Mouse (Mus musculus) lung, embryonic 14.5 days (tissue): ENCODE measurements around the gene Vipr1. TPM values are rescaled to one million over a fixed set of nuclear protein-coding genes. Genes with fewer than 3 reads are reported as not detected.
A peak's percentile ranks its signal among the peaks of the same experiment; 100 is the strongest.

Experiments used
- ATAC-seq: fragments of 200-750 bp; cut with Nextera tagmentation; 2 replicates; pipeline ENCODE4 v1.8.0; 2017; ENCODE audit warnings: mild to moderate bottlenecking, moderate TSS enrichment, moderate library complexity; ENCODE audit not compliant: insufficient read depth
- DNase-seq: peaks from one replicate; pipeline ENCODE4 v3.0.0-alpha.2; 2015
- H3K27ac ChIP-seq: fragments of 300-500 bp; sonication (generic); 2 replicates; pipeline ENCODE4 v1.5.1; 2014; ENCODE audit warnings: low read depth, mild to moderate bottlenecking, moderate library complexity
- H3K27me3 ChIP-seq: fragments of 300-500 bp; sonication (generic); 2 replicates; pipeline ENCODE4 v1.6.1; 2014; ENCODE audit warnings: low read length, control low read depth; ENCODE audit not compliant: insufficient read depth
- H3K36me3 ChIP-seq: fragments of 300-500 bp; sonication (generic); 2 replicates; pipeline ENCODE4 v1.6.1; 2014; ENCODE audit warnings: control low read depth; ENCODE audit not compliant: insufficient read depth
- H3K4me1 ChIP-seq: fragments of 300-500 bp; sonication (generic); 2 replicates; pipeline ENCODE4 v1.6.1; 2014; ENCODE audit warnings: antibody characterized with exemption, control low read depth; ENCODE audit not compliant: insufficient read depth
- H3K4me2 ChIP-seq: fragments of 300-500 bp; sonication (generic); 2 replicates; pipeline ENCODE4 v1.6.1; 2014; ENCODE audit warnings: mild to moderate bottlenecking
- H3K4me3 ChIP-seq: fragments of 300-500 bp; sonication (generic); 2 replicates; pipeline ENCODE4 v1.5.1; 2014; ENCODE audit warnings: low read depth, low read length
- H3K9ac ChIP-seq: fragments of 300-500 bp; sonication (generic); 2 replicates; pipeline ENCODE4 v1.6.1; 2014
- H3K9me3 ChIP-seq: fragments of 300-500 bp; sonication (generic); 2 replicates; pipeline ENCODE4 v1.6.1; 2016; ENCODE audit warnings: low read depth, low read length, control low read depth
- CTCF ChIP-seq: IDR thresholded peaks from 2 replicates; pipeline ENCODE4 v1.5.1; 2016; ENCODE audit warnings: antibody characterized with exemption, low read depth
- WGBS: fragments of 180-500 bp; shearing (Covaris S2); extraction: QIAGEN DNeasy Blood & Tissue Kit; methylation state at CpG from one replicate; pipeline ENCODE4 v1.1.7; 2014; 5-methylcytosine and 5-hydroxymethylcytosine counted together
- polyA plus RNA-seq: library from polyadenylated mRNA; unstranded; fragments of >200 nt; fragmentation: Nextera tagmentation; extraction: Ambion mirVana; gene quantifications from 2 replicates; pipeline ENCODE4 v1.2.1, GENCODE M21; 2014

The Vipr1 gene
- polyA plus RNA-seq, 1 experiment from 2014 or later = 0.54 TPM

DNA sequence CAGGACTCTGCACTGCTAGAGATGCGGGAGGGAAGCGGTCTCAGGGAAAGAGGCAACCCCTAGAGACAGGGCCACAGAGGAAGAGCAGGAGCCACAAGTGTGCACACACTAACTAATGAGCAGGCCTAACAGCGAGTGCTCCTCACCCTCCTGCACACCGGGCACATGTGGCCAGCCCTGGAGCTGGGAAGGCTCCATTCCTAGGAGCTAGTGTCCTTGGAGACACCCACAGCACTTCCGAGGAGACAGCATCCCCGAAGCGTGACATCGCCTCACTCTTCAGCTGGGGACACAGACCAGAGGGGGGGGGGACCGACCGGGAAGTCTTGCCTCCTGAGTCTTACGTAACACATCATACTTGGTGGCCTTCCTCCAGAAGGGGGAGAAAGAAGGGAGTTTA lies 25.3 kb downstream of the Vipr1 start:
- Histone ChIP-seq H3K4me2 (no peak overlapping the region), H3K4me1 (peaks cover 8% of the 10 kb centered on the region), H3K4me3 (no peak overlapping the region), H3K27ac (no peak overlapping the region), H3K9me3 (no peaks in the 10 kb centered on the region), H3K36me3 (no peaks in the 10 kb centered on the region), H3K9ac (no peak overlapping the region), H3K27me3 (peaks cover 22% of the 10 kb centered on the region)
- TF ChIP-seq CTCF = no peak
- ATAC-seq (no peak), DNase-seq (no peak)
- WGBS = 67% methylated on average over 11 of the region's 11 CpGs

DNA sequence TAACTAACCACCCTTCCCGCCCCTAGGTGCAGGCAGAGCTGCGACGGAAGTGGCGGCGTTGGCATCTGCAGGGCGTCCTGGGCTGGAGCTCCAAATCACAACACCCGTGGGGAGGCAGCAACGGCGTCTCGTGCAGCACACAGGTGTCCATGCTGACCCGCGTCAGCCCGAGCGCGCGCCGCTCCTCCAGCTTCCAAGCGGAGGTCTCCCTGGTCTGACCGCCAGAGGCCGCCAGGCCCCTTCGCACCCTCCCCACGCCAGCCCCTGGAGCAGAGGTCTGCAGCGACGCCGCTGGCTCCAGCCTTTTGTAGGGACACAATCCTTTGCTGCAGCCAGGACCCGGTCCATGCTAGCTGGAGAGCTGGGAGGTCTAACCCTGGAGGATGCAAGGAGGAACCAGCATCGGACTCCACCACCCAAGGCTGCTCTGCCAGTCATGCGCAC lies 26.9 kb downstream of the Vipr1 start:
- peak overlapping the region; percentile 24 for H3K4me3 ChIP-seq
- WGBS = 1% methylated on average over 28 of the region's 28 CpGs
- peaks cover 8% of the 10 kb centered on the region for H3K4me1 ChIP-seq
- H3K9me3 ChIP-seq = no peaks in the 10 kb centered on the region
- H3K4me2 ChIP-seq = peak overlapping the region; percentile 58
- peaks cover 22% of the 10 kb centered on the region for H3K27me3 ChIP-seq
- peak; percentile 89 for TF ChIP-seq CTCF
- ATAC-seq (peak; percentile 78; the same call in 1 of the 2 replicates), DNase-seq (peak; percentile 86)
- no peaks in the 10 kb centered on the region for H3K36me3 ChIP-seq
- peak overlapping the region; percentile 46 for H3K9ac ChIP-seq
- no peak overlapping the region for H3K27ac ChIP-seq

DNA sequence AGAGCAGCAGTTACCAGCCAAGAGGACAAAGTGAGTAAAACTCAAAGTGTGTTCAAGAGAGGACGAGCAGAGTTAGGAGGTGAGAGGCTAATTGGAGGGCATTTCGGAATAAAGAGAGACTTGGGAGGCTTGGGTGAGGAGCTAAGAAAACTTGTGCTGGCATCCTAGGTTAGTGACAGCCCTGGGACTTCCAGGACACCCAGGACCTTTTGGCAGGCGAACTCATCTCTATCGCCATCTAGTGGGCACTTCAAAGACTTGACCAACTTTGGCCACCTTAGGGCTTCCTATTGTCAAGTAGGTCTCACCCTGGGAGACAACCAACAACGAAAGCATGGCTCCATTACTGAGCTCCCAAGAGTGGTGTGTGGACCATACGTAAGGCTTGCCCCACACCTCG lies 28.8 kb downstream of the Vipr1 start:
- Histone ChIP-seq H3K4me1 (peaks cover 8% of the 10 kb centered on the region), H3K27ac (no peak overlapping the region), H3K27me3 (peaks cover 22% of the 10 kb centered on the region), H3K9me3 (no peaks in the 10 kb centered on the region), H3K4me2 (no peak overlapping the region), H3K36me3 (no peaks in the 10 kb centered on the region), H3K4me3 (no peak overlapping the region), H3K9ac (no peak overlapping the region)
- DNase-seq (peak; percentile 85), ATAC-seq (0 out of 2 replicates have a peak, but pooled peaks have one; percentile 4)
- 35% methylated on average over 7 of the region's 7 CpGs for WGBS
- TF ChIP-seq CTCF = peak; percentile 73

DNA sequence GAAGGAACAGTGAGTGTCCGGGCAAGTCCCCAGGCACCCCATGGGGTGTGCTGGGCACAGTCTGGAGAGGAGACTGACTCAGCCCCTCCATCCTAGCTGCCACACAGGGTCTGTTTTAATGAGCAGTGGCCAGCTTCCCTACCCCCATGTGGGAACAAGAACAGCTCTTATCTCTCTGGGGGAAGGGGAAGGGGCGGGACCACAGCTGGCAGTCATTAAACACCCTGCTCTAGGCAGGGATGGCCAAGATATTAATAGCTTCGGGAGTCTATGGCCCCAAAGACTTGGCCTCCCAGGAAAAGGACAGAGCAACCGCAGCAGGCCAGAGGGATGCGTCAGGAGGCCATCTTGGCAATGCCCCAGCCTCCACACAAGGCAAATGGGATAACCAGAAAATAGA lies 29.8 kb downstream of the Vipr1 start:
- H3K36me3 ChIP-seq = no peaks in the 10 kb centered on the region
- H3K4me3 ChIP-seq = no peak overlapping the region
- H3K4me1 ChIP-seq = peaks cover 9% of the 10 kb centered on the region
- DNase-seq = peak; percentile 44
- ATAC-seq = peak; percentile 36; the same call in 1 of the 2 replicates
- no peak overlapping the region for H3K27ac ChIP-seq
- H3K27me3 ChIP-seq = peaks cover 22% of the 10 kb centered on the region
- no peaks in the 10 kb centered on the region for H3K9me3 ChIP-seq
- WGBS = 29% methylated on average over 5 of the region's 5 CpGs
- no peak overlapping the region for H3K9ac ChIP-seq
- H3K4me2 ChIP-seq = no peak overlapping the region
- no peak for TF ChIP-seq CTCF

DNA sequence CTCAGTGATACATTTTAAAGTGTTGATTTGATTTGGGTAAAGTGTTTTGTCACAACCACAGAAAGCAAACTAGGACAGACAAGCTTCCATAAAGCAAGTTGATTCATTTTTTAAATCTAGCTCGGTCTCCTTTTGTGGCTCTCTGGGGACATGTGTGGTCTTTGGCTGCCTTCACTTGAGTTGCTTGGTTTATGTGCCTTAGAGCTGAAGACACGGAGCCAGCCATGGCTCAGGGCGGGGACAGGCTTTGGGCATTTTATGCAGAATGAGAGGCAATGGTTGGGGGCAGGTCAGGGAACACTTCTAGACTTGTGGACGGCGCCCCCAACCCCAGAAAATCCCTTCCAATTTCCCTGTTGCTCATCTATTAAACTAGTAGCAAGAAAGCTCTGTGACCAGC lies 31.2 kb downstream of the Vipr1 start:
- DNase-seq = no peak
- TF ChIP-seq CTCF = no peak
- Histone ChIP-seq H3K9ac (no peak overlapping the region), H3K4me3 (no peak overlapping the region), H3K27me3 (peaks cover 19% of the 10 kb centered on the region; the same call in 1 of the 2 replicates), H3K9me3 (no peaks in the 10 kb centered on the region), H3K4me1 (peaks cover 16% of the 10 kb centered on the region), H3K27ac (no peak overlapping the region), H3K36me3 (no peaks in the 10 kb centered on the region), H3K4me2 (no peak overlapping the region)
- ATAC-seq = no peak
- WGBS = 86% methylated on average over 5 of the region's 5 CpGs

DNA sequence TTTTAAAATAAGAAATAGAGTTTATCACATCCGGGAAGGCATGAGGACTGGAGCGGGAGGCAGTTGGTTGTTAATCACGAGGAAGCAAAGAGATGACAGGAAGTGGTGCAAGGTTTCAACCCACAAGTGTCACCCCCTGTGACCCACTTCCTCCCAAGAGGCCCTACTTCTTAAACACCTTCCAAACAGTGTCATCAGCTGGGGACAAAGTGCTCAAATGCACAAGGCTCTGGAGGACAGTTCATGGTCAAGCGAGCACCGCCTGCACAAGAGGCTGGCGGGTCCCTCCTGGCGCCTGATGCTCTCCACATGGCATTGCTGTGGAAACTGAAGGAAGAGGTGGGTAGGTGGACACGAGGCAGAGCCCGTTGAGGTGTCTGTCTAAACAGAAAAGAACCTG lies 32.5 kb downstream of the Vipr1 start:
- Histone ChIP-seq H3K4me1 (peaks cover 16% of the 10 kb centered on the region), H3K27me3 (peaks cover 8% of the 10 kb centered on the region; the same call in 1 of the 2 replicates), H3K36me3 (no peaks in the 10 kb centered on the region), H3K4me2 (no peak overlapping the region), H3K4me3 (no peak overlapping the region), H3K27ac (no peak overlapping the region), H3K9ac (no peak overlapping the region), H3K9me3 (no peaks in the 10 kb centered on the region)
- TF ChIP-seq CTCF = no peak
- no peak for DNase-seq
- 73% methylated on average over 9 of the region's 9 CpGs for WGBS
- no peak for ATAC-seq

DNA sequence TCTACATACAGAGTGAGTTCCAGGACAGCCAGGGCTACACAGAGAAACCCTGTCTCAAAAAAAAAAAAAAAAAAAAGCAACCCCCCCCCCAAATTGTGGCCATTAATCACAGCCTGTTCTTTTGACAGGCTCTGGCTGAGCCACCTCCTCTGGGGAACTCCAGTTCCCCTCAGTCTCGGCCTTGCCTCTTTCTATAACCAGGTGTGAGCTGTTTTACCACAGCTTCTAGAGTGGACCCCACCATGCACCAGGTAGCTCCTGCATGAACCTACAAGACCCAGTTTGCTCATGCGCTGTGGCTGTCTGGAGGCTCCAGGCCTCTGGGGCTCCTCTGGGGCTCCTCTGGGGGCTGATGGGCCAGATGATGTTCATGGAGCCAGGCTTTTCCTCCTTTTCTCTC lies 33.0 kb downstream of the Vipr1 start:
- ATAC-seq = no peak
- Histone ChIP-seq H3K9ac (no peak overlapping the region), H3K4me2 (no peak overlapping the region), H3K9me3 (no peaks in the 10 kb centered on the region), H3K4me3 (no peak overlapping the region), H3K27ac (no peak overlapping the region), H3K4me1 (peaks cover 16% of the 10 kb centered on the region), H3K27me3 (peaks cover 2% of the 10 kb centered on the region; the same call in 1 of the 2 replicates), H3K36me3 (no peaks in the 10 kb centered on the region)
- TF ChIP-seq CTCF = no peak
- no peak for DNase-seq
- 76% methylated on average over 2 of the region's 2 CpGs for WGBS

DNA sequence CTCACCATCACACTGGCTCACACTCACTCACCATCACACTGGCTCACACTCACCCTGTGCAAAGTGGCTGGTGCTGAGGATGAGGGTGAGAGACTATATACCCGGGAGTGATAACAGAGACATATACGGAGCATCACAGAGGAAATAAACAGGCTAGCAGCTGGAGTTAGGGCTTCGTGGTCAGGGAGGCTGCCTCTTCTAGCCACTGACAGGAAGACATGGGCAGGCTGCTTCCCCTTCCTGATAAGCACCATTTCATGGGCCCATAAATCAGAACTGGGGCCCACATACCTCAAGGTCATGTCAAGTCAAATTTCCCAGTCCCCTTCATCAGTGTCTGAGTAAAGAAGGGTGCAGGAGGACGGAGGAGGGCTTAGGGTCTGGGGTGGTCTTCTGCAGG lies 34.6 kb downstream of the Vipr1 start:
- TF ChIP-seq CTCF = no peak
- DNase-seq = no peak
- Histone ChIP-seq H3K9me3 (no peaks in the 10 kb centered on the region), H3K9ac (no peak overlapping the region), H3K36me3 (no peaks in the 10 kb centered on the region), H3K4me3 (no peak overlapping the region), H3K27ac (no peak overlapping the region), H3K4me2 (no peak overlapping the region), H3K4me1 (peaks cover 13% of the 10 kb centered on the region), H3K27me3 (no peaks in the 10 kb centered on the region)
- WGBS = 30% methylated on average over 4 of the region's 4 CpGs
- no peak for ATAC-seq
